Mouse (Mus musculus) small intestine, adult 2 months (tissue): ENCODE measurements at regions not wholly inside any gene's neighbourhood (a gene's known extent, or its start where the extent isn't known, plus 50 kb on each side); places are given as distances from the start of the nearest gene placed in this dataset.

Experiments used
- CTCF ChIP-seq: fragments of 200-500 bp; IDR thresholded peaks from 2 replicates; pipeline ENCODE4 v1.5.1; 2012; ENCODE audit warnings: low read depth, mild to moderate bottlenecking, control low read depth, inconsistent platforms, low read length, moderate library complexity, mixed read lengths; ENCODE audit not compliant: insufficient replicate concordance, insufficient read length; ENCODE audit errors: extremely low read depth
- POLR2A ChIP-seq: fragments of 200-500 bp; IDR thresholded peaks from 2 replicates; pipeline ENCODE4 v1.6.1; 2012; ENCODE audit warnings: low read depth, mild to moderate bottlenecking, control low read depth, inconsistent platforms, low read length, moderate library complexity

GRCm38 (mm10) chr11:44007526-44008040, 106.6 kb upstream of the Adra1b start:
- TF ChIP-seq CTCF = no peak
- no peak for TF ChIP-seq POLR2A
